Mouse (Mus musculus): ENCODE measurements around the gene Mfsd4b2.

GRCm38 (mm10) chr10:39908768-39909441, 17.8 kb downstream of the Mfsd4b2 start:
- TF ChIP-seq CTCF (IDR thresholded peaks at IDR 0.05; ENCODE audit: low read depth), result no peak
- TF ChIP-seq EP300 (optimal IDR thresholded peaks at IDR 0.05), result no peak
